Mouse (Mus musculus): ENCODE measurements around the gene Hoxb2. TPM values are rescaled to one million over a fixed set of nuclear protein-coding genes. Genes with fewer than 3 reads are reported as not detected.

The Hoxb2 gene
- 49.9 and 67.2 TPM in 2 replicates for polyA plus RNA-seq (2014; fragmentation: Nextera tagmentation; extraction: Ambion mirVana)

- 0% methylated on average over 2 of the region's 2 CpGs for WGBS
- peak within 1 kb of the TSS; percentile 99 for H3K27ac ChIP-seq (ENCODE audit: low read depth, low read length)
- peak within 1 kb of the TSS; percentile 26 for H3K4me3 ChIP-seq (ENCODE audit: low read length)
- no peaks in the 10 kb centered on the region for H3K27me3 ChIP-seq (ENCODE audit: control insufficient read depth, insufficient read depth, low read length)
- ATAC-seq (ENCODE audit: low FRiP score, low TSS enrichment) = no peak
- peak within 1 kb of the TSS; percentile 91 for H3K4me2 ChIP-seq (replicated peaks; ENCODE audit: low read depth, low read length)
- H3K9me3 ChIP-seq (ENCODE audit: control insufficient read depth, low read length) = no peaks in the 10 kb centered on the region
- peaks cover 25% of the 10 kb centered on the region; the same call in 1 of the 2 replicates for H3K36me3 ChIP-seq (ENCODE audit: control insufficient read depth, insufficient read depth, low read length)
- peak within 1 kb of the TSS; percentile 100 for H3K9ac ChIP-seq (ENCODE audit: low read depth, low read length)
- H3K4me1 ChIP-seq (ENCODE audit: control insufficient read depth, insufficient read depth, low read length) = peaks cover 56% of the 10 kb centered on the region
Observed at GRCm38 (mm10) chr11:96350341-96350624, at the start of gene Hoxb2. Hoxb2 (plus strand) TSS chr11:96350525.

GRCm38 (mm10) chr11:96301064-96301431 is 49.3 kb upstream of the Hoxb2 start:
- H3K4me3 ChIP-seq (ENCODE audit: low read length) = peak overlapping the region; percentile 53
- 14% methylated on average over 10 of the region's 10 CpGs for WGBS
- H3K9ac ChIP-seq (ENCODE audit: low read depth, low read length) = peak overlapping the region; percentile 99
- peak overlapping the region; percentile 95 for H3K4me2 ChIP-seq (replicated peaks; ENCODE audit: low read depth, low read length)
- ATAC-seq (ENCODE audit: low FRiP score, low TSS enrichment) = no peak
- H3K27me3 ChIP-seq (ENCODE audit: control insufficient read depth, insufficient read depth, low read length) = no peaks in the 10 kb centered on the region
- H3K36me3 ChIP-seq (ENCODE audit: control insufficient read depth, insufficient read depth, low read length) = peaks cover 39% of the 10 kb centered on the region
- H3K9me3 ChIP-seq (ENCODE audit: control insufficient read depth, low read length) = no peaks in the 10 kb centered on the region
- H3K4me1 ChIP-seq (ENCODE audit: control insufficient read depth, insufficient read depth, low read length) = peaks cover 59% of the 10 kb centered on the region
- peak overlapping the region; percentile 100 for H3K27ac ChIP-seq (ENCODE audit: low read depth, low read length)

DNA sequence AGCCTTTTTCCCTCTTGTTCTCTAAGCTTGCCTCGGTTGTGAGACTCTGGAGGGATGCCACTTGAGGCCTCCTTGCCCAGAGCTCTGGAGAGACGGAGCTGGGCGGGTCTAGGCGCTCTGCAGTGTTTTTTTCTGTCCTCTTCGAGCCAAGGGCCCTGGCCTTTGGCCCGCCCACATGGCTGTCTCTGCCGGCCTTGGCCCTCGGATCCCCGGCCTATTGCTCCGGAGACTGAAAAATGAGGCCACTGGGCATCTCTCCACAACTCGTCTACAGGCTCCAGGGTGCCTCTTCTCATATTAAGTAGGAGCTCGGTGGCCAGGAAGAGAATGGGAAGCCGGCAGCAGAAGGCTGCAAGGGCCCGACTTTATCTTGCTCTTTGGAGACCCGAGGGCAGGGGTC is 48.5 kb upstream of the Hoxb2 start:
- Histone ChIP-seq H3K27me3 (ENCODE audit: control insufficient read depth, insufficient read depth, low read length) (no peaks in the 10 kb centered on the region), H3K9ac (ENCODE audit: low read depth, low read length) (peak overlapping the region; percentile 99), H3K9me3 (ENCODE audit: control insufficient read depth, low read length) (no peaks in the 10 kb centered on the region), H3K36me3 (ENCODE audit: control insufficient read depth, insufficient read depth, low read length) (peaks cover 41% of the 10 kb centered on the region), H3K4me1 (ENCODE audit: control insufficient read depth, insufficient read depth, low read length) (peaks cover 62% of the 10 kb centered on the region), H3K4me3 (ENCODE audit: low read length) (peak overlapping the region; percentile 53), H3K27ac (ENCODE audit: low read depth, low read length) (peak overlapping the region; percentile 100), H3K4me2 (replicated peaks; ENCODE audit: low read depth, low read length) (peak overlapping the region; percentile 95)
- no peak for ATAC-seq (ENCODE audit: low FRiP score, low TSS enrichment)
- 4% methylated on average over 15 of the region's 15 CpGs for WGBS

DNA sequence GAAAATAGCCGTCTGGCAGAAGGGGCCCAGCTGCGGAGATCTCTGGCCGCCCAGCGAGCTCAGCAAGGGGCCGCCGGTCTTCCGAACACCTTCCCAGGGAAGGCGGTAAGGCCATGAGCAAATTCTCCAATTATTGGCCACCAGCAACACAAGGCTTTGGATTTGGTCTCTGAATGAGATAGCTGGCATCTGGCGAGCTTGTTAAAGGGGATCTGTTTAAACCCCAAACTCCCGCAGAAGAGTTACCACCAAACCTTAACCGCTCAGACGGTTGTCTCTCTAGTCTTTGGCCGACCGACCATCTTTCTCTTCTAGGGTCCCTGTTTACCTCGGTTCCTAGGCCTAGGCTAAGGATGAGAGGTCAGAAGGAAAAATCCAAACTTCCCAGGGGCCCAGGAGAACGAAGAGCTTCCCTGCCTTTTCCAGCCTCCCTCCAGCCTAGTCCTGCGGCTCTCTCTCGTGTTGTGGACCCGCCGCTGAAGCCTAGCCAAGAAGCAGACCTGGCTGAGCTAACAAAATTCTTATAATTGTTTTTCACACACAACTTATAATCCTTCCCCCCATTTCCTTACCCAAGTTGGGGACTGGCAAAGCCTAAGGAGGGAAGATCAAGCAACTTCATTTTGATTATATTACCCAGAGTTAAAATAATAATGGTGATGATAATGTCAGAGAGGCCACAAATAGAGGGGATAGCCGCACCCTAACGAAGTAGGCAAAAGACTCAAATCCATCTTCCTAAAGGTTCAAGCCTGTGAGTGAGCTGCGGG is 47.8 kb upstream of the Hoxb2 start:
- Histone ChIP-seq H3K27ac (ENCODE audit: low read depth, low read length) (peak overlapping the region; percentile 100), H3K9ac (ENCODE audit: low read depth, low read length) (peak overlapping the region; percentile 99), H3K4me1 (ENCODE audit: control insufficient read depth, insufficient read depth, low read length) (peaks cover 55% of the 10 kb centered on the region), H3K36me3 (ENCODE audit: control insufficient read depth, insufficient read depth, low read length) (peaks cover 41% of the 10 kb centered on the region), H3K4me3 (ENCODE audit: low read length) (peak overlapping the region; percentile 53), H3K4me2 (replicated peaks; ENCODE audit: low read depth, low read length) (peak overlapping the region; percentile 95), H3K9me3 (ENCODE audit: control insufficient read depth, low read length) (no peaks in the 10 kb centered on the region), H3K27me3 (ENCODE audit: control insufficient read depth, insufficient read depth, low read length) (no peaks in the 10 kb centered on the region)
- no peak for ATAC-seq (ENCODE audit: low FRiP score, low TSS enrichment)
- 7% methylated on average over 23 of the region's 23 CpGs for WGBS

DNA sequence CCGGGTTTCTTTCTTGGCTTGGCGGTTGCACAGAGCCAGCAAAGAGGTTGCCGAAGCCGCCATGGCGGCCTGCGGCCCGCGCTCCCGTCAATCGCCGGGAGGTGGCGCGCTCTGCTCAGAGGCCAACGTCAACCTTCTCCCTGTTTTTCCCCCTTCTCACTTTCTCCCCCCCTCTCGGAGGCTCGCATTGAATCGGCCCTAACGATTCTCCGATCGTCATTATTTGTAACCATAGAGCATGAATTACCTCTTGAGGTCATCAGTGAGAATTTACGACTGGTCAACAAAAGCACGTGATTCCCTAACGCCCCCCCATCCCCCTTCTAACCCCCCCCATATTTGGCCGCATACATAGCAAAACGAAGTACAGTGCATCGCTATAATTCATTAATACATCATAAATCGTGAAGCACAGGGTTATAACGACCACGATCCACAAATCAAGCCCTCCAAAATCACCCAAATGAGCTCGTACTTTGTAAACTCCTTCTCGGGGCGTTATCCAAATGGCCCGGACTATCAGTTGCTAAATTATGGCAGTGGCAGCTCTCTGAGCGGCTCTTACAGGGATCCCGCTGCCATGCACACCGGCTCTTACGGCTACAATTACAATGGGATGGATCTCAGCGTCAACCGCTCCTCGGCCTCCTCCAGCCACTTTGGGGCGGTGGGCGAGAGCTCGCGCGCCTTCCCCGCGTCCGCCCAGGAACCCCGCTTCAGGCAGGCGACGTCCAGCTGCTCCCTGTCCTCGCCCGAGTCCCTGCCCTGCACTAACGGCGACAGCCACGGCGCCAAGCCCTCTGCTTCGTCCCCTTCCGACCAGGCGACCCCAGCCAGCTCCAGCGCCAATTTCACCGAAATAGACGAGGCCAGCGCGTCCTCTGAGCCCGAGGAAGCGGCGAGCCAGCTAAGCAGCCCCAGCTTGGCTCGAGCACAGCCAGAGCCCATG is 46.9 kb upstream of the Hoxb2 start, which contains the start of gene Hoxb5:
Hoxb5 (plus strand) TSS at position 186 of the 949 bp plus-strand sequence.
- peak within 1 kb of the TSS; percentile 95 for H3K4me2 ChIP-seq (replicated peaks; ENCODE audit: low read depth, low read length)
- no peaks in the 10 kb centered on the region for H3K9me3 ChIP-seq (ENCODE audit: control insufficient read depth, low read length)
- peak within 1 kb of the TSS; percentile 53 for H3K4me3 ChIP-seq (ENCODE audit: low read length)
- H3K36me3 ChIP-seq (ENCODE audit: control insufficient read depth, insufficient read depth, low read length) = peaks cover 41% of the 10 kb centered on the region
- peak; percentile 3 for ATAC-seq (ENCODE audit: low FRiP score, low TSS enrichment)
- peak within 1 kb of the TSS; percentile 100 for H3K27ac ChIP-seq (ENCODE audit: low read depth, low read length)
- H3K9ac ChIP-seq (ENCODE audit: low read depth, low read length) = peak within 1 kb of the TSS; percentile 99
- peaks cover 49% of the 10 kb centered on the region for H3K4me1 ChIP-seq (ENCODE audit: control insufficient read depth, insufficient read depth, low read length)
- H3K27me3 ChIP-seq (ENCODE audit: control insufficient read depth, insufficient read depth, low read length) = no peaks in the 10 kb centered on the region
- whole genome bisulfite sequencing = under 1% methylated on average over 69 of the region's 69 CpGs

DNA sequence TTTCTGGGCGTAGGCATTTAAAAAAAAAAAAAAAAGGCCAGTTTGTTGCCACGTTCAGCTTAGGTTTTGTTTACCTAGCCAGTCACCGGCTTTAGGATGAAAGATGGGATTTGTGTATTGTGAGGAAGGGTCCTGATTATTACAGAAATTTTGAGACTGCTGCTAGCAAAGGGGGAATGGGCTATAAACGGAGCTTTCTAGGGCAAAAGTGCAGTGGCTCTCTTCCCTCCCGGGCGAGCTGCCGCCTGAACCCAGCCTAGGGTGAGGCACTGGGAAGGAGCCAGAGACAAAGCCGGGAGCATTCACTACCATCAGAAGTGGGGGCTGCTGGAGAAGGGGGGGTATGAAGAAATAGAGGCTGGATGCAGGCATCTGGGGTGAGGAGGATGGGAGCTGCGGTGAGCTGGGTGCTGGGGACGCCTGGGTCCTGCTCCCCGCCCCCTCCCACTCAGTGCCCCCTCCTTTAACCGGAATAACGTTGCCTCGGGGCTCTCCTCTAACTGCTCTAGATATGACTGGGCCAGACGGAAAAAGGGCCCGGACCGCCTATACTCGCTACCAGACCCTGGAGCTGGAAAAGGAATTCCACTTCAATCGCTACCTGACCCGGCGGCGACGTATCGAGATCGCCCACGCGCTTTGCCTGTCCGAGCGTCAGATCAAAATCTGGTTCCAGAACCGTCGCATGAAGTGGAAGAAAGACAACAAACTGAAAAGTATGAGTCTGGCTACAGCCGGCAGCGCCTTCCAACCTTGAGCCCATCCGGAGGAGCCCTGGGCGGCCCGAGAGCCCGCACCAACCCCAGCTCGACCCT is 45.7 kb upstream of the Hoxb2 start:
- Histone ChIP-seq H3K36me3 (ENCODE audit: control insufficient read depth, insufficient read depth, low read length) (peaks cover 41% of the 10 kb centered on the region), H3K4me3 (ENCODE audit: low read length) (peak overlapping the region; percentile 53), H3K27me3 (ENCODE audit: control insufficient read depth, insufficient read depth, low read length) (no peaks in the 10 kb centered on the region), H3K9me3 (ENCODE audit: control insufficient read depth, low read length) (no peaks in the 10 kb centered on the region), H3K4me1 (ENCODE audit: control insufficient read depth, insufficient read depth, low read length) (peaks cover 58% of the 10 kb centered on the region), H3K4me2 (replicated peaks; ENCODE audit: low read depth, low read length) (peak overlapping the region; percentile 95), H3K9ac (ENCODE audit: low read depth, low read length) (peak overlapping the region; percentile 99), H3K27ac (ENCODE audit: low read depth, low read length) (peak overlapping the region; percentile 100)
- no peak for ATAC-seq (ENCODE audit: low FRiP score, low TSS enrichment)
- 10% methylated on average over 38 of the region's 38 CpGs for WGBS

GRCm38 (mm10) chr11:96305505-96306182 is 44.7 kb upstream of the Hoxb2 start:
- no peak for ATAC-seq (ENCODE audit: low FRiP score, low TSS enrichment)
- H3K36me3 ChIP-seq (ENCODE audit: control insufficient read depth, insufficient read depth, low read length) = peaks cover 38% of the 10 kb centered on the region
- H3K27me3 ChIP-seq (ENCODE audit: control insufficient read depth, insufficient read depth, low read length) = no peaks in the 10 kb centered on the region
- peak overlapping the region; percentile 100 for H3K27ac ChIP-seq (ENCODE audit: low read depth, low read length)
- peak overlapping the region; percentile 99 for H3K9ac ChIP-seq (ENCODE audit: low read depth, low read length)
- 19% methylated on average over 6 of the region's 6 CpGs for WGBS
- no peaks in the 10 kb centered on the region for H3K9me3 ChIP-seq (ENCODE audit: control insufficient read depth, low read length)
- H3K4me3 ChIP-seq (ENCODE audit: low read length) = peak overlapping the region; percentile 53
- peak overlapping the region; percentile 95 for H3K4me2 ChIP-seq (replicated peaks; ENCODE audit: low read depth, low read length)
- H3K4me1 ChIP-seq (ENCODE audit: control insufficient read depth, insufficient read depth, low read length) = peaks cover 51% of the 10 kb centered on the region
